Mouse (Mus musculus) stomach, embryonic 16.5 days (tissue): ENCODE results near the gene Col27a1. TPM values are rescaled to one million over a fixed set of nuclear protein-coding genes. Genes with fewer than 3 reads are reported as not detected.

Experiments used
- ATAC-seq: fragments of 200-750 bp; cut with Nextera tagmentation; 2 replicates; pipeline ENCODE4 v1.8.0; 2017; ENCODE audit warnings: moderate number of reproducible peaks, moderate TSS enrichment; ENCODE audit not compliant: insufficient read depth, low FRiP score
- H3K27ac ChIP-seq: fragments of 300-500 bp; sonication (generic); 2 replicates; pipeline ENCODE4 v1.5.1; 2014; ENCODE audit warnings: low read length
- H3K27me3 ChIP-seq: fragments of 300-500 bp; sonication (generic); 2 replicates; pipeline ENCODE4 v1.6.1; 2014; ENCODE audit warnings: low read length, control low read depth, mixed read lengths; ENCODE audit not compliant: control insufficient read depth, insufficient read depth
- H3K36me3 ChIP-seq: fragments of 300-500 bp; sonication (generic); 2 replicates; pipeline ENCODE4 v1.6.1; 2014; ENCODE audit warnings: low read length; ENCODE audit not compliant: control insufficient read depth, insufficient read depth
- H3K4me1 ChIP-seq: fragments of 300-500 bp; sonication (generic); 2 replicates; pipeline ENCODE4 v1.6.1; 2014; ENCODE audit warnings: low read length, control low read depth, mixed read lengths; ENCODE audit not compliant: control insufficient read depth, insufficient read depth
- H3K4me2 ChIP-seq: fragments of 300-500 bp; sonication (generic); 2 replicates; pipeline ENCODE4 v1.6.1; 2014; ENCODE audit warnings: low read depth, low read length, mixed read lengths
- H3K4me3 ChIP-seq: fragments of 300-500 bp; sonication (generic); replicated peaks from 2 replicates; pipeline ENCODE4 v1.5.1; 2014; ENCODE audit warnings: mild to moderate bottlenecking, low read length
- H3K9ac ChIP-seq: fragments of 300-500 bp; sonication (generic); 2 replicates; pipeline ENCODE4 v1.6.1; 2014; ENCODE audit warnings: low read length
- H3K9me3 ChIP-seq: fragments of 300-500 bp; sonication (generic); replicated peaks from 2 replicates; pipeline ENCODE4 v1.6.1; 2016; ENCODE audit warnings: low read length, control low read depth; ENCODE audit not compliant: control insufficient read depth
- WGBS: fragments of 180-500 bp; shearing (Covaris S2); extraction: QIAGEN DNeasy Blood & Tissue Kit; methylation state at CpG from one replicate; pipeline ENCODE4 v1.1.7; 2014; 5-methylcytosine and 5-hydroxymethylcytosine counted together
- polyA plus RNA-seq: library from polyadenylated mRNA; unstranded; fragments of >200 nt; fragmentation: Nextera tagmentation; extraction: Ambion mirVana; gene quantifications from 2 replicates; pipeline ENCODE4 v1.2.1, GENCODE M21; 2015

Gene Col27a1
- polyA plus RNA-seq, 1 experiment from 2014 or later, result 13.3 TPM

DNA sequence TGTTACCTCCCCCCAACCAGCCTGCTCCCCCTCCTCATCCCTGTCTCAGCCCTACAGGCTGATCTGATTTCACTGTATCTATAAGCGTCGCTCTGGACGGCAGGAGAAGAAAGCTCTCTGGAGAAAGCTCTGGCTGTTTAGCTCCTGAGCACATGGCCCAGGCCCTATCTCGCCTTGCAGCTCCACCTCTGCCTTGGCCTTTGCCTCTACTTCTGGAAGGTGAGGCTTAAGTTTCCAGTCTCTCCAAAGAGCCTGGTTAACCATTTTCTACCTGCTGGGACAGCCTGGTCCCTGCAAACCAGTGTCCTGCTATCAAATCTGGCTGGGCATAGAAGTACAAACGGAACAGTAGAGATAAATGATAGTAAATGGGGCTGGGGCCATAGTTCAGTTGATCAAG is 22.2 kb upstream of the Col27a1 start:
- Histone ChIP-seq H3K9me3 (no peaks in the 10 kb centered on the region), H3K27me3 (no peaks in the 10 kb centered on the region), H3K4me3 (no peak overlapping the region), H3K9ac (no peak overlapping the region), H3K4me1 (0 out of 2 replicates have a peak, but pooled peaks cover 2% of the 10 kb centered on the region), H3K27ac (peak overlapping the region; percentile 63), H3K36me3 (no peaks in the 10 kb centered on the region), H3K4me2 (no peak overlapping the region)
- WGBS, result 39% methylated on average over 5 of the region's 5 CpGs
- ATAC-seq, result peak; percentile 57; the same call in 1 of the 2 replicates

DNA sequence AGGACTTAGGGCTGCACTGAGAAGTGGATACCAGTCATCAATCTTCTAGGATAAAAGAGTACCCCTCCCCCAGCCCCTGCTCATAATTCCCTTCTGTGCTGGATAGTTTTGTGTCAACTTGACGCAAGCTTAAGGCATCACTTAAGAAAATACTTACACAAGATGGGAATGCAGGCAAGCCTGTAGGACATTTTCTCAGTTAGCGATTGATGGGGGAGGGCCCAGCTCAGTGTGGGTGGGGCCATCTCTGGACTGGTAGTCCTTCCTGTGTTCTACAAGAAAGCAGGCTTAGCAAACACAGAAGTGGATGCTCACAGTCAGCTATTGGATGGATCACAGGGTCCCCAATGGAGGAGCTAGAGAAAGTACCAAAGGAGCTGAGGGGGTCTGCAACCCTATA is 19.4 kb upstream of the Col27a1 start:
- no peak overlapping the region for H3K4me2 ChIP-seq
- no peak overlapping the region for H3K4me3 ChIP-seq
- no peaks in the 10 kb centered on the region for H3K9me3 ChIP-seq
- ATAC-seq, result no peak
- no peak overlapping the region for H3K9ac ChIP-seq
- no peaks in the 10 kb centered on the region for H3K27me3 ChIP-seq
- no peak overlapping the region for H3K27ac ChIP-seq
- H3K36me3 ChIP-seq, result no peaks in the 10 kb centered on the region
- 65% methylated on average over 2 of the region's 2 CpGs for WGBS
- no peaks in the 10 kb centered on the region for H3K4me1 ChIP-seq

GRCm38 (mm10) chr4:63199366-63199765 is 14.4 kb upstream of the Col27a1 start:
- no peaks in the 10 kb centered on the region for H3K4me1 ChIP-seq
- no peaks in the 10 kb centered on the region for H3K36me3 ChIP-seq
- no peaks in the 10 kb centered on the region for H3K27me3 ChIP-seq
- H3K27ac ChIP-seq, result no peak overlapping the region
- H3K9me3 ChIP-seq, result no peaks in the 10 kb centered on the region
- 87% methylated on average over 5 of the region's 5 CpGs for WGBS
- ATAC-seq, result no peak
- H3K9ac ChIP-seq, result no peak overlapping the region
- no peak overlapping the region for H3K4me3 ChIP-seq
- no peak overlapping the region for H3K4me2 ChIP-seq

DNA sequence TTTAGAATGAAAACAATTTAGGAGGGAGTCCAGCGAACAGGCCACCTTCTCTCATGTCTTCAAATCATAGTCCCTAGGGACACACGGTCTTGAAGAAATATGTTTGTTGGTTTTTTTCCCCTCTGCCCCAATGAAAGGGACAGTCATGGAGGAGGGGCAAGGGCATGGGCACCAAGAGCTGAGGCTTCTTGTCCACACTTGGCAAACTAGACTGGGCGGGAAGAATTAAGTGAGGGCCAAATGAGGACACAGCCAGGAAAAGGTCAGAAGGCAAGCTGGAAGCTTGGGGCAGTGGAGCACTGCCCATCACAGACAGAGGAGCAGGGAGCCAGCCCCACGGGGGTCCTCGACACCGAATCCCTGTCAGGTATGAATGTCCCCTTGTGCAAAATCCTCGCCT is 9.9 kb upstream of the Col27a1 start:
- WGBS, result 86% methylated on average over 7 of the region's 7 CpGs
- H3K4me2 ChIP-seq, result no peak overlapping the region
- H3K9ac ChIP-seq, result no peak overlapping the region
- ATAC-seq, result no peak
- H3K36me3 ChIP-seq, result no peaks in the 10 kb centered on the region
- H3K27ac ChIP-seq, result no peak overlapping the region
- H3K9me3 ChIP-seq, result no peaks in the 10 kb centered on the region
- H3K4me3 ChIP-seq, result no peak overlapping the region
- no peaks in the 10 kb centered on the region for H3K27me3 ChIP-seq
- no peaks in the 10 kb centered on the region for H3K4me1 ChIP-seq

GRCm38 (mm10) chr4:63205583-63205982 is 8.2 kb upstream of the Col27a1 start:
- H3K9me3 ChIP-seq, result no peaks in the 10 kb centered on the region
- H3K27ac ChIP-seq, result no peak overlapping the region
- no peaks in the 10 kb centered on the region for H3K27me3 ChIP-seq
- WGBS, result 65% methylated on average over 7 of the region's 7 CpGs
- no peak overlapping the region for H3K9ac ChIP-seq
- no peak overlapping the region for H3K4me2 ChIP-seq
- H3K36me3 ChIP-seq, result no peaks in the 10 kb centered on the region
- H3K4me3 ChIP-seq, result no peak overlapping the region
- no peaks in the 10 kb centered on the region for H3K4me1 ChIP-seq
- ATAC-seq, result no peak

DNA sequence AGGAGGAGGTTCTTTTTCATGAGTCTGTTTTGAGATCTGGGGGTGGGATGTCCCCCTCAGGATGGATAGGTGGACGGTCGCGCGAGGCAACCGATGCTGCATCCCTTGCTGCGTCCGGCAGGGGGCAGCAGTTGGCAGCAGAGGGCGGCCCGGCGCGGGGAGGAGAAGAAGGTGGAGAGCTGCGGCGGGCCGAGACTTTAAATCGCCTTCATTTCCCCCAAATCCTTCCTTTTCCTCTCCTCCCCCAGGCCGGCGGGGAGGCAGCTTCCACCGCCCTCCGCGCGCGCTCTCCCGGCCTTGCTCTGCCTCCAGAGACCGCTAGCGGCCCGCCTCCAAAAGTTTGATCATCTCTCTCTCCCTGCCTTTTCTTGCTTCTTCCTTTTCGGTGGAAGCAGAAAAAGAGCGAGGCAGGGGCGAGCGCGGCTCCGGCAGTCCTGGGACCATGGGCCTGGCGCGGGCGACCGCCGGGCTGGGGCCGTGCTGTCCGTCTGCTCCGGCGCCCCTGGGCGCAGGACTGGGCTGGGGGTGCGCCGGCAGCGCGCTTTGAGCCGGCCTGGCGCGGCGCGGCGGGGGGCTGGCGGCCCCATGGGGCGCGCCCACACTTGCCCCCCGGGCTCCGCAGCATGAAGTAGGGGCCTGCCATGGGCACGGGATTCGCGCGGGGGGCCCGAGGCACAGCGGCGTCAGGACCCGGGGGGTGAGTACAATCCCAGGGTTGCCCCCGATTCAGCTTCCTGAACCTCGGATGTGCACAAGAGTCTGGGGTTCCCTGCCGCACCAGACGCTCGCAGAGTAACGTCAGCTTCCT is 1.6 kb downstream of the Col27a1 start:
- peaks cover 36% of the 10 kb centered on the region for H3K4me1 ChIP-seq
- H3K4me2 ChIP-seq, result peak overlapping the region; percentile 93
- H3K27ac ChIP-seq, result peak overlapping the region; percentile 77
- peak; percentile 23 for ATAC-seq
- no peaks in the 10 kb centered on the region for H3K36me3 ChIP-seq
- peak overlapping the region; percentile 93 for H3K9ac ChIP-seq
- H3K27me3 ChIP-seq, result 0 out of 2 replicates have a peak, but pooled peaks cover 5% of the 10 kb centered on the region
- peak overlapping the region; percentile 78 for H3K4me3 ChIP-seq
- WGBS, result 1% methylated on average over 65 of the region's 71 CpGs
- no peaks in the 10 kb centered on the region for H3K9me3 ChIP-seq

DNA sequence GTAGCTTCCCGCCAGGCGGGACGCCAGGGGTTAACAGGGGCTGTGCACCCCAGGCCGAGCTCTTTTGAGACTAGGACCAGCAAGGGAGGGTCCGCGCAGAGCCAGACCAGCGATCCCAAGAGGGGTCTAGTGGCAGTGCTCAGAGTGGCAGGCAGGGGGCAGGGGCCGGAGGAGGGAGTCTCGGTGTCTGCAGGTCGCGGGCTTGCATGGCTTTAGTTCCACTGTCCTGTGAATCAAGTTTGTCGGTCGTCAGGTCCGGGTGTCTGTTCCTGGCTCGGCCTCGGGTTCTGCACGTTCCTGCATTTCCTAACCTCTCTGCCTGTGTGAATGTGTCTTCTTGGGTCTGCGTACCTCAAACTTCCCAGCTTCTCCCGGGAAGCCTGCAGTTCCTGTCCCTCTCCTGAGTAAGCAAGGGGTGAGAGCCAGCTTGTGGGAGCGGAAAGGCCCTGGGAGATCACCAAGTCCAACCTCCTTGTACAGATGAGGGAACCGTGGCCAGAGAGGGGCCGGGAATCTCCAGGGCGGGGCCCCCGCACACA is 2.3 kb downstream of the Col27a1 start:
- peaks cover 36% of the 10 kb centered on the region for H3K4me1 ChIP-seq
- WGBS, result 2% methylated on average over 24 of the region's 24 CpGs
- H3K9ac ChIP-seq, result peak overlapping the region; percentile 93

DNA sequence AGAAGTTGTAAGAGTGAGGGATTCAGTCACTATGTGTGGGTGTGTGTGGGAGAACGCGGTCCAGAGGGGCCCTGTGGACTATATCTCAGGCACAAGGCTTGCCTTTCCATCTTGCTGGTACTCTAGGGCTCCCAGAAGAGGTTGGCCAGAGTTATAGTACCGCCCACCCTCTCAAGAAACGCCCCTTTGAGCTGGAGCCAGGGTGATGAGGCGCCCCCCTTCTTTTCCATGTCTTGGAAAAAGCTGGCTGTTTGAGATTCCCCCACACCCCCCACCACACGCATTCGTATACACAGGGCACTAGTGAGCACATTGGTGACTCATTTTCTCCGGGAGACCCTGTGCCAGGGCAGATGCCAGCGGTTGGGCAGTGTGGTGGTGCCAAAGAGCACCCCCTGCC is 2.8 kb downstream of the Col27a1 start:
- Histone ChIP-seq H3K9me3 (no peaks in the 10 kb centered on the region), H3K9ac (peak overlapping the region; percentile 93), H3K27ac (peak overlapping the region; percentile 77), H3K4me3 (peak overlapping the region; percentile 78), H3K36me3 (no peaks in the 10 kb centered on the region; the same call in 1 of the 2 replicates), H3K27me3 (0 out of 2 replicates have a peak, but pooled peaks cover 5% of the 10 kb centered on the region), H3K4me1 (peaks cover 36% of the 10 kb centered on the region), H3K4me2 (peak overlapping the region; percentile 93)
- ATAC-seq, result peak; percentile 56; the same call in 1 of the 2 replicates
- 13% methylated on average over 9 of the region's 9 CpGs for WGBS

More for the DNA sequence above, 2.3 kb downstream of the Col27a1 start:
- Histone ChIP-seq H3K36me3 (no peaks in the 10 kb centered on the region), H3K4me2 (peak overlapping the region; percentile 93), H3K27ac (peak overlapping the region; percentile 77), H3K27me3 (0 out of 2 replicates have a peak, but pooled peaks cover 5% of the 10 kb centered on the region), H3K4me3 (peak overlapping the region; percentile 78), H3K9me3 (no peaks in the 10 kb centered on the region)
- ATAC-seq, result peak; percentile 11; the same call in 1 of the 2 replicates

- peak overlapping the region; percentile 93; the same call in 1 of the 2 replicates for H3K4me2 ChIP-seq
- H3K9ac ChIP-seq, result peak overlapping the region; percentile 93
- WGBS, result 60% methylated on average over 6 of the region's 6 CpGs
These were observed 3.7 kb downstream of the Col27a1 start for GRCm38 (mm10) chr4:63217513-63217912.

More at GRCm38 (mm10) chr4:63217513-63217912, 3.7 kb downstream of the Col27a1 start:
- Histone ChIP-seq H3K36me3 (no peaks in the 10 kb centered on the region; the same call in 1 of the 2 replicates), H3K27ac (no peak overlapping the region), H3K27me3 (0 out of 2 replicates have a peak, but pooled peaks cover 4% of the 10 kb centered on the region), H3K9me3 (no peaks in the 10 kb centered on the region), H3K4me1 (peaks cover 36% of the 10 kb centered on the region), H3K4me3 (peak overlapping the region; percentile 78)
- ATAC-seq, result no peak
